Mouse (Mus musculus): ENCODE measurements at regions not wholly inside any gene's neighbourhood (a gene's known extent, or its start where the extent isn't known, plus 50 kb on each side); places are given as distances from the start of the nearest gene placed in this dataset.

DNA sequence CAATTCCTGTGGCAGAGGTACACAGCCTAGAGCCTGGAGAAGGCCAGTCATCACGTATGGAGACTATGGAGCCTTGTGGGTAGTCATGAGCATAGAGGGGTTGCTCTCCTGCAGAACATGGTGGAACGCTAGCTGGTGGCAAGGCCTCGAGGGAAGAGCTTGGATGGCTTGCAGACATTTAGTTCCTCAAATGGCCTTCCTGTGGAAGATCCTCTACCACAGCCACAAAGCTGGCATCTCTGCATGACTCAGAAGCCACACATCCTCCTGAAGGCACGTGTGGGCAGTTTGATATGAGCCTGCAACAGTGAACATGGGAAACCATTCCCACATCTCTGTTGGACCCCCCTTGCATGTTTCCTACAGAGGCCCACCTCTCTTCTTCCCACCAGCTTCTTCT, 547.9 kb upstream of the Lrrc6 start:
- Histone ChIP-seq H3K9ac (replicated peaks; ENCODE audit: low read depth) (no peak overlapping the region), H3K4me2 (replicated peaks; ENCODE audit: low read depth, low read length) (no peak overlapping the region), H3K27me3 (replicated peaks; ENCODE audit: insufficient read depth, low read length) (no peaks in the 10 kb centered on the region), H3K36me3 (ENCODE audit: insufficient read depth, low read length) (no peaks in the 10 kb centered on the region), H3K4me1 (ENCODE audit: insufficient read depth, low read depth, low read length) (no peaks in the 10 kb centered on the region; the same call in 1 of the 2 replicates), H3K27ac (ENCODE audit: low read length) (no peak overlapping the region), H3K4me3 (ENCODE audit: low read depth, low read length) (no peak overlapping the region), H3K9me3 (ENCODE audit: low read length) (no peaks in the 10 kb centered on the region)
- no peak for ATAC-seq
- TF ChIP-seq CTCF (IDR thresholded peaks at IDR 0.05) (no peak), EP300 (IDR thresholded peaks at IDR 0.05) (no peak)
- 71% methylated on average over 4 of the region's 4 CpGs for WGBS
- no peak for DNase-seq (ENCODE audit: low spot score)

DNA sequence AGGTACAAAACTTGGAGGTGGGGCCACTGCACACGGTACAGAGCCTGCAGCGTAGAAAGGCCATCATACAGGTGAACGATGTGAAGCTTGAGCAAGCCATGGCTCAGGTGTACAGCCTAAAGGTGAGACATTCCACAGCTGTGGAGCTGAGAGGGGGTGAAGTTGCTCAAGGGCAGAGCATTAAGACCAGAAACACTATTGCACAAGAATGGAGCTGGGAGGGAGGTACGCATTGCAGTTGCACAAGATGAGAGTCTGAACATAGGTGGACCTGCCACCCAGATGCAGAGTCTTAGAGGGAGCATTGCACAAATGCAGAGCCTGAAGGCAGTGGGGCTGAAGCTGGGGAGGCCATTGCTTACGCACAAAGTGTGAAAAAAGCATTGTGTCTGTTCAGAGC, 547.4 kb upstream of the Lrrc6 start:
- Histone ChIP-seq H3K27me3 (replicated peaks; ENCODE audit: insufficient read depth, low read length) (no peaks in the 10 kb centered on the region), H3K4me1 (ENCODE audit: insufficient read depth, low read depth, low read length) (no peaks in the 10 kb centered on the region; the same call in 1 of the 2 replicates), H3K9ac (replicated peaks; ENCODE audit: low read depth) (no peak overlapping the region), H3K36me3 (ENCODE audit: insufficient read depth, low read length) (no peaks in the 10 kb centered on the region), H3K27ac (ENCODE audit: low read length) (no peak overlapping the region), H3K4me3 (ENCODE audit: low read depth, low read length) (no peak overlapping the region), H3K9me3 (ENCODE audit: low read length) (no peaks in the 10 kb centered on the region), H3K4me2 (replicated peaks; ENCODE audit: low read depth, low read length) (no peak overlapping the region)
- ATAC-seq (peak; percentile 90), DNase-seq (ENCODE audit: low spot score) (peak; percentile 83)
- 72% methylated on average over 5 of the region's 5 CpGs for WGBS
- TF ChIP-seq EP300 (IDR thresholded peaks at IDR 0.05) (0 out of 2 replicates have a peak, but pooled peaks have one; percentile 9), CTCF (IDR thresholded peaks at IDR 0.05) (no peak)

DNA sequence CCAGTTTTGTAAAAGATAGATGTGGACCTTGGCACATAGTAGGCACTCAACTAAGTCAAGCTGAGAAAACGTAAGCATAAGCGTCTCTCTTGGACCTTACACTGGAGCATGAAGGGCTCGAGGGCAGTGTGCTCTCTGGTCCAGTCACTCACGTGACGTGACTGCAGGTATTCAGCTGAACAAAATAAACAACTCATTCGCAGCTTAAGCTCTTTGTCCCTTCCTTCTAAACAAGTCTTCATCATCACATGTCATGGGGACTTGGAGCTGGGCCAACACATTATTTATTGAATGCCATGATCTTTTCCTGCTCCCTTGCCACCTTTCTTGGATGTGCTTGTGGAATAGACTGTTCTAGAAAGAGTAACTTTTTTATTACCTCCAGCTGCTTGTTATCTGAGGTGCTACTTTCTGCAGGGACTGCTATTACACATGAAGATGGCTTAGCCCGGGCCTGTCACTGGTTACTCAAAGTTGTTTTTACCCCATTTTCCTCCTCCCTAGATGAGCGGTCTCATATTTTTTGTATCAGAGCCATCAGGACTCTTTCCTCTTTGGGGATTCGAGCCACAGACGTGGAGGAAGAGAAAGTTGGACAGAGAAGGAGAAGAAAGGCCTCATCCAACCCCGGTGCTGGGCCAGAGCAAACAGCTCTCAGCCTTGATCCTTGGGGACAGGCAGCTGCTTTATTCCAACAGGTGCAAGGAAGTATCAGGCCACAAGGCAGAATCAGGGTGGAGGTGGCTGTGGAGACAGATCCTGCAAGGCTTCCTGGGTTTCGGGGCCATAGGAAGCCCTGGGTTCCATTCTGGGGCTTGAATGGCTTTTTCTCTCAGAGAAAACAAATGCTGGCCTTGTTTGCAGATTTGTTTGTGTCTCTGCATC, 545.5 kb upstream of the Lrrc6 start:
- no peaks in the 10 kb centered on the region for H3K36me3 ChIP-seq (ENCODE audit: insufficient read depth, low read length)
- no peaks in the 10 kb centered on the region; the same call in 1 of the 2 replicates for H3K4me1 ChIP-seq (ENCODE audit: insufficient read depth, low read depth, low read length)
- H3K27ac ChIP-seq (ENCODE audit: low read length), result no peak overlapping the region
- H3K4me3 ChIP-seq (ENCODE audit: low read depth, low read length), result no peak overlapping the region
- no peak overlapping the region for H3K9ac ChIP-seq (replicated peaks; ENCODE audit: low read depth)
- H3K9me3 ChIP-seq (ENCODE audit: low read length), result no peaks in the 10 kb centered on the region
- WGBS, result 55% methylated on average over 12 of the region's 12 CpGs
- no peak for DNase-seq (ENCODE audit: low spot score)
- no peak overlapping the region for H3K4me2 ChIP-seq (replicated peaks; ENCODE audit: low read depth, low read length)
- no peak for ATAC-seq
- TF ChIP-seq CTCF (IDR thresholded peaks at IDR 0.05), result no peak
- no peak for TF ChIP-seq EP300 (IDR thresholded peaks at IDR 0.05)
- H3K27me3 ChIP-seq (replicated peaks; ENCODE audit: insufficient read depth, low read length), result no peaks in the 10 kb centered on the region

DNA sequence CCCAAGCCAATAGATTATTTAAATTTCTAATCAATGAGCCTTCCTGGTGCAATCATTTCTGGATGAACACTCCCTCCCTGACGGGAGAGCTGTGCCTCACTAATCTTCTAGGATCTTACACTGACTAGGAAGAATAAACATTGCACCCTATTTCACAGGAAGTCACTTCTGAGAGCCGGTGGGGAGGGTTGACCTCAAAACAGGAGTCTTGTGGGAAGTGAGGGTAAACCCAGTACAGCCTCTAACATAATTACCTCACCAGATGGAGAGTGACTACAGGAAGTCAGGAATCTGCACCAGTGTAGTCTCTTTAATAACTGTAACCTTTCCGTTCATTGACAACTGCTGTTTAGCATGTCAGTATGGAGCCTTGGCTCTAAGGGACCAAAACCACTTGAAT, 544.6 kb upstream of the Lrrc6 start:
- H3K9me3 ChIP-seq (ENCODE audit: low read length), result no peaks in the 10 kb centered on the region
- no peak overlapping the region for H3K4me3 ChIP-seq (ENCODE audit: low read depth, low read length)
- H3K27ac ChIP-seq (ENCODE audit: low read length), result no peak overlapping the region
- H3K4me2 ChIP-seq (replicated peaks; ENCODE audit: low read depth, low read length), result no peak overlapping the region
- DNase-seq (ENCODE audit: low spot score), result no peak
- no peaks in the 10 kb centered on the region for H3K36me3 ChIP-seq (ENCODE audit: insufficient read depth, low read length)
- WGBS, result 12% methylated on average over 3 of the region's 3 CpGs
- TF ChIP-seq EP300 (IDR thresholded peaks at IDR 0.05) (0 out of 2 replicates have a peak, but pooled peaks have one; percentile 12), CTCF (IDR thresholded peaks at IDR 0.05) (no peak)
- no peaks in the 10 kb centered on the region; the same call in 1 of the 2 replicates for H3K4me1 ChIP-seq (ENCODE audit: insufficient read depth, low read depth, low read length)
- H3K27me3 ChIP-seq (replicated peaks; ENCODE audit: insufficient read depth, low read length), result no peaks in the 10 kb centered on the region
- H3K9ac ChIP-seq (replicated peaks; ENCODE audit: low read depth), result no peak overlapping the region
- no peak; the same call in 1 of the 2 replicates for ATAC-seq

DNA sequence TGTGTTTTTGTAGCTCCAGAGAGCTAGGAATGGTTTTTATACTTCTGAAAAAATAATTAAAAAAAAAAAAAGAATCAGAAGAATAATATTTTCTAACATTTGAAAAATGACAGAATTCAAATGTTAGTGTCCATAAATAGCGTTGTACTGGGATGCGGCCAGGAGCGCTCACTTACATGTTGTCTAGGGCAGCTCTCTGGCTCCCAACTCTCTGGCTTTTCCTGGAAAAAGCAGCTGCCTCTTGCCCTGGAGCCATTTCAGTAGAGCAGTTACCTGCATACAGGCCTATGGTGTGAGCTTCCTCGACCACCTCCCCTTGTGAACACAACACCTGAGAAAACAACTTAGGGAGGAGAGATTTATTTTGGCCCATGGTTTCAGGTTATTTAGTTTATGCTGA, 544.1 kb upstream of the Lrrc6 start:
- H3K4me2 ChIP-seq (replicated peaks; ENCODE audit: low read depth, low read length), result no peak overlapping the region
- no peaks in the 10 kb centered on the region for H3K36me3 ChIP-seq (ENCODE audit: insufficient read depth, low read length)
- H3K4me3 ChIP-seq (ENCODE audit: low read depth, low read length), result no peak overlapping the region
- ATAC-seq (no peak), DNase-seq (ENCODE audit: low spot score) (no peak)
- TF ChIP-seq CTCF (IDR thresholded peaks at IDR 0.05), result no peak
- no peaks in the 10 kb centered on the region; the same call in 1 of the 2 replicates for H3K4me1 ChIP-seq (ENCODE audit: insufficient read depth, low read depth, low read length)
- H3K27ac ChIP-seq (ENCODE audit: low read length), result no peak overlapping the region
- no peak overlapping the region for H3K9ac ChIP-seq (replicated peaks; ENCODE audit: low read depth)
- 82% methylated on average over 4 of the region's 4 CpGs for WGBS
- no peaks in the 10 kb centered on the region for H3K9me3 ChIP-seq (ENCODE audit: low read length)
- no peaks in the 10 kb centered on the region for H3K27me3 ChIP-seq (replicated peaks; ENCODE audit: insufficient read depth, low read length)

DNA sequence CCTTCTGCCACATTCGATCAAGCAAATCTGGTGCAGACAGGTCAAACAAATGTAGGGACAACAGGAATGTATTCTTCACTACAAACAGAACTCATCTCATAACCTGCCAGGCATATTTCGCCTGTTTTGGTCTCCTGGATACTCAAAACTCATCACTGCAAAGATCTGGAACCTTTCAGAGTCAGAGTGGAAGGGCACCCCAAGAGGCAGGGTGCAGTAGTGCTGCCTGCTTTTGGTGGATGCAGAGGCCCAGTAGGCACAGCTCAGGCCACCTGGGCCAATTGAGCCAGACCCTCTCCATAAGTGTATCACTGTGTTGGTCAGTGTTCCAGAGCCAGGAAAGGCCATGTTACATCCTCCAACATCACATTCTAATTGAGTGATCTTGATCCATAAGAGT, 541.4 kb upstream of the Lrrc6 start:
- Histone ChIP-seq H3K4me1 (ENCODE audit: insufficient read depth, low read depth, low read length) (no peaks in the 10 kb centered on the region; the same call in 1 of the 2 replicates), H3K4me2 (replicated peaks; ENCODE audit: low read depth, low read length) (no peak overlapping the region), H3K4me3 (ENCODE audit: low read depth, low read length) (no peak overlapping the region), H3K27ac (ENCODE audit: low read length) (no peak overlapping the region), H3K9ac (replicated peaks; ENCODE audit: low read depth) (no peak overlapping the region), H3K9me3 (ENCODE audit: low read length) (no peaks in the 10 kb centered on the region), H3K36me3 (ENCODE audit: insufficient read depth, low read length) (no peaks in the 10 kb centered on the region), H3K27me3 (replicated peaks; ENCODE audit: insufficient read depth, low read length) (no peaks in the 10 kb centered on the region)
- TF ChIP-seq CTCF (IDR thresholded peaks at IDR 0.05), result peak; percentile 59
- TF ChIP-seq EP300 (IDR thresholded peaks at IDR 0.05), result no peak
- DNase-seq (ENCODE audit: low spot score) (no peak), ATAC-seq (no peak)
- WGBS, result 83% methylated on average over 2 of the region's 2 CpGs
